Mouse (Mus musculus) embryonic facial prominence, embryonic 11.5 days (tissue): ENCODE measurements around the gene Agap2. TPM values are rescaled to one million over a fixed set of nuclear protein-coding genes. Genes with fewer than 3 reads are reported as not detected.

Source experiments
- ATAC-seq: fragments of 200-750 bp; cut with Nextera tagmentation; replicated peaks from 2 replicates; pipeline ENCODE4 v1.8.0; 2017; ENCODE audit warnings: low read depth; ENCODE audit not compliant: insufficient number of reproducible peaks, low FRiP score, low TSS enrichment
- DNase-seq: peaks from one replicate; pipeline ENCODE4 v3.0.0-alpha.2; 2015; ENCODE audit warnings: low spot score
- H3K27ac ChIP-seq: fragments of 300-500 bp; sonication (generic); replicated peaks from 2 replicates; pipeline ENCODE4 v1.5.1; 2014; ENCODE audit warnings: mild to moderate bottlenecking, low read depth, low read length, control low read depth
- H3K27me3 ChIP-seq: fragments of 300-500 bp; sonication (generic); 2 replicates; pipeline ENCODE4 v1.6.1; 2014; ENCODE audit warnings: mild to moderate bottlenecking, low read length, moderate library complexity, mixed read lengths; ENCODE audit not compliant: control insufficient read depth, insufficient read depth
- H3K36me3 ChIP-seq: fragments of 300-500 bp; sonication (generic); replicated peaks from 2 replicates; pipeline ENCODE4 v1.6.1; 2014; ENCODE audit warnings: low read depth, mild to moderate bottlenecking, low read length, moderate library complexity, mixed read lengths; ENCODE audit not compliant: control insufficient read depth, insufficient read depth
- H3K4me1 ChIP-seq: fragments of 300-500 bp; sonication (generic); 2 replicates; pipeline ENCODE4 v1.6.1; 2014; ENCODE audit warnings: low read length, mixed read lengths; ENCODE audit not compliant: control insufficient read depth, insufficient read depth
- H3K4me2 ChIP-seq: fragments of 300-500 bp; sonication (generic); 2 replicates; pipeline ENCODE4 v1.6.1; 2014; ENCODE audit warnings: low read depth, mild to moderate bottlenecking, control low read depth, low read length, moderate library complexity
- H3K4me3 ChIP-seq: fragments of 300-500 bp; sonication (generic); 2 replicates; pipeline ENCODE4 v1.5.1; 2014; ENCODE audit warnings: low read depth, low read length, control low read depth
- H3K9ac ChIP-seq: fragments of 300-500 bp; sonication (generic); replicated peaks from 2 replicates; pipeline ENCODE4 v1.6.1; 2014; ENCODE audit warnings: mild to moderate bottlenecking, control low read depth, low read length
- H3K9me3 ChIP-seq: fragments of 300-500 bp; sonication (generic); replicated peaks from 2 replicates; pipeline ENCODE4 v1.6.1; 2016; ENCODE audit warnings: mild to moderate bottlenecking, low read length, inconsistent platforms, mixed read lengths; ENCODE audit not compliant: control insufficient read depth
- WGBS: fragments of 180-500 bp; shearing (Covaris S2); extraction: QIAGEN DNeasy Blood & Tissue Kit; methylation state at CpG from one replicate; pipeline ENCODE4 v1.1.7; 2014; 5-methylcytosine and 5-hydroxymethylcytosine counted together
- polyA plus RNA-seq: library from polyadenylated mRNA; unstranded; fragments of >200 nt; fragmentation: Nextera tagmentation; extraction: Ambion mirVana; gene quantifications from 2 replicates; pipeline ENCODE4 v1.2.1, GENCODE M21; 2014

Gene Agap2
- polyA plus RNA-seq, 1 experiment from 2014 or later: 0.80 TPM

- Histone ChIP-seq H3K27ac (no peak overlapping the region), H3K27me3 (peaks cover 23% of the 10 kb centered on the region), H3K9me3 (no peaks in the 10 kb centered on the region), H3K9ac (no peak overlapping the region), H3K4me1 (0 out of 2 replicates have a peak, but pooled peaks cover 2% of the 10 kb centered on the region), H3K4me2 (no peak overlapping the region), H3K4me3 (no peak overlapping the region), H3K36me3 (peaks cover 4% of the 10 kb centered on the region)
- DNase-seq (peak; percentile 52), ATAC-seq (no peak)
- 67% methylated on average over 4 of the region's 4 CpGs for WGBS
Measured at GRCm38 (mm10) chr10:127054646-127055045, 20.4 kb upstream of the Agap2 start.

GRCm38 (mm10) chr10:127055406-127055805 lies 19.7 kb upstream of the Agap2 start:
- Histone ChIP-seq H3K27me3 (peaks cover 21% of the 10 kb centered on the region), H3K27ac (no peak overlapping the region), H3K9ac (no peak overlapping the region), H3K4me2 (no peak overlapping the region), H3K9me3 (no peaks in the 10 kb centered on the region), H3K4me3 (no peak overlapping the region), H3K36me3 (peaks cover 4% of the 10 kb centered on the region), H3K4me1 (0 out of 2 replicates have a peak, but pooled peaks cover 2% of the 10 kb centered on the region)
- 86% methylated on average over 8 of the region's 8 CpGs for WGBS
- DNase-seq (no peak), ATAC-seq (no peak)

GRCm38 (mm10) chr10:127056490-127056889 lies 18.6 kb upstream of the Agap2 start:
- no peak overlapping the region for H3K27ac ChIP-seq
- 82% methylated on average over 20 of the region's 20 CpGs for WGBS
- H3K36me3 ChIP-seq: peaks cover 4% of the 10 kb centered on the region
- no peak overlapping the region for H3K4me3 ChIP-seq
- no peak overlapping the region for H3K4me2 ChIP-seq
- H3K9ac ChIP-seq: no peak overlapping the region
- 0 out of 2 replicates have a peak, but pooled peaks cover 2% of the 10 kb centered on the region for H3K4me1 ChIP-seq
- ATAC-seq (no peak), DNase-seq (no peak)
- peaks cover 12% of the 10 kb centered on the region for H3K27me3 ChIP-seq
- no peaks in the 10 kb centered on the region for H3K9me3 ChIP-seq

- Histone ChIP-seq H3K27ac (no peak overlapping the region), H3K27me3 (peaks cover 12% of the 10 kb centered on the region), H3K36me3 (peaks cover 4% of the 10 kb centered on the region), H3K9ac (0 out of 2 replicates have a peak overlapping the region, but pooled peaks have one; percentile 4), H3K4me3 (peak overlapping the region; percentile 85), H3K9me3 (no peaks in the 10 kb centered on the region), H3K4me1 (0 out of 2 replicates have a peak, but pooled peaks cover 2% of the 10 kb centered on the region), H3K4me2 (peak overlapping the region; percentile 98)
- DNase-seq (peak; percentile 90), ATAC-seq (0 out of 2 replicates have a peak, but pooled peaks have one; percentile 24)
- WGBS: 1% methylated on average over 9 of the region's 9 CpGs
Measured at GRCm38 (mm10) chr10:127058161-127058560, 16.9 kb upstream of the Agap2 start.

- ATAC-seq (no peak), DNase-seq (no peak)
- peaks cover 12% of the 10 kb centered on the region for H3K27me3 ChIP-seq
- H3K9ac ChIP-seq: peak overlapping the region; percentile 4; the same call in 1 of the 2 replicates
- H3K27ac ChIP-seq: no peak overlapping the region
- H3K4me2 ChIP-seq: peak overlapping the region; percentile 98
- WGBS: 14% methylated on average over 8 of the region's 8 CpGs
- H3K36me3 ChIP-seq: peaks cover 4% of the 10 kb centered on the region
- H3K4me1 ChIP-seq: 0 out of 2 replicates have a peak, but pooled peaks cover 2% of the 10 kb centered on the region
- H3K4me3 ChIP-seq: peak overlapping the region; percentile 85
- H3K9me3 ChIP-seq: no peaks in the 10 kb centered on the region
Measured at GRCm38 (mm10) chr10:127058708-127059107, 16.4 kb upstream of the Agap2 start.

- Histone ChIP-seq H3K27me3 (peaks cover 12% of the 10 kb centered on the region), H3K27ac (peak overlapping the region; percentile 56; the same call in 1 of the 2 replicates), H3K9ac (peak overlapping the region; percentile 84), H3K4me3 (peak overlapping the region; percentile 85), H3K4me1 (0 out of 2 replicates have a peak, but pooled peaks cover 2% of the 10 kb centered on the region), H3K36me3 (peaks cover 4% of the 10 kb centered on the region), H3K4me2 (peak overlapping the region; percentile 98), H3K9me3 (no peaks in the 10 kb centered on the region)
- WGBS: under 1% methylated on average over 42 of the region's 92 CpGs
- DNase-seq: peak; percentile 34
- 0 out of 2 replicates have a peak, but pooled peaks have one; percentile 1 for ATAC-seq
Measured at GRCm38 (mm10) chr10:127059174-127059967, 15.7 kb upstream of the Agap2 start.

- Histone ChIP-seq H3K9ac (peak within 1 kb of the TSS; percentile 84), H3K27me3 (peaks cover 12% of the 10 kb centered on the region), H3K4me3 (peak within 1 kb of the TSS; percentile 85), H3K9me3 (no peaks in the 10 kb centered on the region), H3K36me3 (peaks cover 8% of the 10 kb centered on the region), H3K4me2 (peak within 1 kb of the TSS; percentile 98), H3K27ac (peak within 1 kb of the TSS; percentile 56; the same call in 1 of the 2 replicates), H3K4me1 (0 out of 2 replicates have a peak, but pooled peaks cover 2% of the 10 kb centered on the region)
- peak; percentile 3; the same call in 1 of the 2 replicates for ATAC-seq
- DNase-seq: peak; percentile 81
- WGBS: 1% methylated on average over 67 of the region's 72 CpGs
Measured at GRCm38 (mm10) chr10:127059968-127060916, 14.8 kb upstream of the Agap2 start, which contains the start of gene March9. March9 (minus strand) TSS chr10:127060184.
